Mouse (Mus musculus) WW6 (cell line): ENCODE measurements at regions not wholly inside any gene's neighbourhood (a gene's known extent, or its start where the extent isn't known, plus 50 kb on each side); places are given as distances from the start of the nearest gene placed in this dataset.

ENCODE experiments used
- DNase-seq: peaks from one replicate; pipeline ENCODE4 v3.0.0-alpha.2; 2013; ENCODE audit warnings: low read depth, low spot score

DNA sequence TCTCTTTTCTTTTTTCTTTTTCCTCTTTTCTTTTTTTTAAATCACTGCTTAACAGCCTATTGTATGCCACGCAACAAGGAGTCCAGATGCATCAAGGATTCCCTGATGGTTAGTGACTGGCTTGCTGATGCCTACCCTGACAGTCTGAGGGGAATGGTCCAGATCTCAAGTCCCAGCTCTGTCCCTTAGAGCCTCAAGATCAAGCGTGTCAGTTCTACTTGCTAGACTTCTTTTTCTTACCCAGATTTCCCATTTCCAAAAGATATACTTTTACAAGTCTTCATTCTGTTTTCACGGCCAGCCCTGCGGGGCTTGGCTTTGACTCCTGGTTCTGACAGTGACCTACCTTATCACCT, 68.1 kb upstream of the Il12b start:
- no peak for DNase-seq

DNA sequence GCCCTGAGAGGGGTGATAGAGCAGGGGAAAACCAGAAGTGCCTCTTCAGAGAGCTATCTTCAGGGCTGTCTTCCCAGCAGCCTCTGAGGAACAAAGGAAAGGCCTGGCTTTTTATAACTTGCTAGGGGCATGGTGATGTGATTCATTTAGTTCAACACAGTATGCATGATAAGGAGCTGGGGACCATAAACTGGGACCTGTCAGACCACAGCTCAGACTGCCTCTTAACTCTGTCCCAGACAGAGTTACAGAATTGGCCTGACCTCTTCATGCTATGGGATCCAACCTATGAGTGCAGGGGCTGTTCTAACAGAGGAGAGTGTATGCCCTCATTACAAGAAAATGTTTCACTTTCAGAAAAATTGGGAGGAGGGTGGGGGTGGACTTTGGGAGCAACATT, 59.3 kb upstream of the Il12b start:
- no peak for DNase-seq

DNA sequence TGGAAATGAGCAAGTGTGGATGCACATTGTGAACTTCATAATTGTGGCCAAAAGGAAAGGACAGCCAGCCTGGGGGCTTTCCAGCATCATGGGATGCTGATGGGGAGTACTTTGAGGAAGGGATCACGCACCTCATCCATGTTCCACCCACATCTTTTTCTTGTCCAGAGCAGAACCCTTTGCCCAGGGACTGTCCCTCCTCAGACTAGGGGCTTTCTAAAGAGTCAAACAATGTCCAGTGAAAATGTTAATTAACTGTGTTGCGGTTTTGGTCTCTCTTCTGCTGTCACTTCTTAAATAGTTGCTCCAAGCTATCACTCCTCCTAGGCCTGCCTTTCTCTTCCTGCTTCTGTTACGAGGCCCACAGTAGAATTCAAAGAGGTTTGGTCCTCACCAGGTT, 51.6 kb upstream of the Il12b start:
- DNase-seq: no peak

DNA sequence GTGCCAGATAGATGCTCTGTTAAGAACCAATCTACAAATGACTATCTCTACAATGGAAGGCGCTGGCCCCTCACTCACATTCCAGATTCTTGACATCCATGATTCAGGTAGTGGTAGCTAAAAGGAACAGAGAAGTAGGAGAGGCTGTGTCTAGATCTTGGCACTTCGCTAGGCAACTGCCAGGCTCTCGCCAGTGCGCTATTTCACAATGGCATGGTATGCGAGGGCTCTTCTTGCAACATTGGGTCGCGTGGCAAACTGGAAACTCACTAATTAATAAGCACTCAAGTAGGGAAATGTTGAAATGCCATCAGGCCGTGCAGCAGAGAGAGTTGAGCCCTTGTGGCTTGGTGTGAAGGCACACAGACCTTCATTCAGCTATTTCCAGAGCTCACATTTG, 50.3 kb upstream of the Il12b start:
- DNase-seq: no peak
